Mouse (Mus musculus): ENCODE results near the gene Dppa3.

GRCm38 (mm10) chr6:122662551-122663264 lies 36.5 kb downstream of the Dppa3 start:
- no peak for TF ChIP-seq GATA1 (IDR thresholded peaks at IDR 0.05; ENCODE audit: borderline replicate concordance, low read length)
- no peak for TF ChIP-seq FLI1 (IDR thresholded peaks at IDR 0.05; ENCODE audit: low read length)

All from megakaryocyte, embryonic 14.5 days (primary cell).